Mouse (Mus musculus): ENCODE data around the gene Prss32.
A peak's percentile ranks its signal among the peaks of the same experiment; 100 is the strongest.

Prss32 gene

GRCm38 (mm10) chr17:23843812-23844273 is at the start of gene Prss32, which contains the start of gene Prss41:
Gene Prss32 (plus strand): TSS chr17:23843855.
Gene Prss41 (minus strand): TSS chr17:23844172.
- peak; percentile 73 for DNase-seq (ENCODE audit: low spot score)

- DNase-seq (ENCODE audit: low spot score), result no peak
Measured at GRCm38 (mm10) chr17:23795323-23795722, 48.3 kb upstream of the Prss32 start.

GRCm38 (mm10) chr17:23797316-23797715 is 46.3 kb upstream of the Prss32 start:
- peak; percentile 40 for DNase-seq (ENCODE audit: low spot score)

GRCm38 (mm10) chr17:23801627-23802026 is 42.0 kb upstream of the Prss32 start:
- DNase-seq (ENCODE audit: low spot score), result no peak

GRCm38 (mm10) chr17:23802746-23803365 is 40.8 kb upstream of the Prss32 start:
- peak; percentile 99 for DNase-seq (ENCODE audit: low spot score)

- DNase-seq (ENCODE audit: low spot score), result peak; percentile 59
Measured at GRCm38 (mm10) chr17:23803366-23804041, 40.2 kb upstream of the Prss32 start.

- no peak for DNase-seq (ENCODE audit: low spot score)
Measured at GRCm38 (mm10) chr17:23804426-23805085, 39.1 kb upstream of the Prss32 start.

GRCm38 (mm10) chr17:23806867-23807266 is 36.8 kb upstream of the Prss32 start:
- no peak for DNase-seq (ENCODE audit: low spot score)

GRCm38 (mm10) chr17:23807918-23808317 is 35.7 kb upstream of the Prss32 start:
- no peak for DNase-seq (ENCODE audit: low spot score)

GRCm38 (mm10) chr17:23815641-23816040 is 28.0 kb upstream of the Prss32 start:
- DNase-seq (ENCODE audit: low spot score), result no peak

GRCm38 (mm10) chr17:23818579-23818978 is 25.1 kb upstream of the Prss32 start:
- no peak for DNase-seq (ENCODE audit: low spot score)

- no peak for DNase-seq (ENCODE audit: low spot score)
Measured at GRCm38 (mm10) chr17:23819235-23819634, 24.4 kb upstream of the Prss32 start.

- DNase-seq (ENCODE audit: low spot score), result no peak
Measured at GRCm38 (mm10) chr17:23820731-23821130, 22.9 kb upstream of the Prss32 start.

- DNase-seq (ENCODE audit: low spot score), result no peak
Measured at GRCm38 (mm10) chr17:23822094-23822493, 21.6 kb upstream of the Prss32 start.

GRCm38 (mm10) chr17:23823018-23823417 is 20.6 kb upstream of the Prss32 start:
- no peak for DNase-seq (ENCODE audit: low spot score)

GRCm38 (mm10) chr17:23823614-23824013 is 20.0 kb upstream of the Prss32 start:
- DNase-seq (ENCODE audit: low spot score), result no peak

- no peak for DNase-seq (ENCODE audit: low spot score)
Measured at GRCm38 (mm10) chr17:23825591-23825990, 18.1 kb upstream of the Prss32 start.

- peak; percentile 68 for DNase-seq (ENCODE audit: low spot score)
Measured at GRCm38 (mm10) chr17:23828271-23829001, 15.2 kb upstream of the Prss32 start.

- DNase-seq (ENCODE audit: low spot score), result peak; percentile 85
Measured at GRCm38 (mm10) chr17:23829064-23829619, 14.5 kb upstream of the Prss32 start, which contains the start of gene Elob. Gene Elob (minus strand): TSS chr17:23829136.

- DNase-seq (ENCODE audit: low spot score), result no peak
Measured at GRCm38 (mm10) chr17:23831201-23831600, 12.5 kb upstream of the Prss32 start.

GRCm38 (mm10) chr17:23836006-23836575 is 7.6 kb upstream of the Prss32 start, which contains the start of gene Prss33:
Gene Prss33 (minus strand): TSS chr17:23836056.
- DNase-seq (ENCODE audit: low spot score), result no peak

Measured in T-cell, adult 2 months (primary cell).